Mouse (Mus musculus): ENCODE data around the gene Prdm11.

The Prdm11 gene

GRCm38 (mm10) chr2:93012976-93013375, 33.0 kb downstream of the Prdm11 start:
- no peak for DNase-seq (ENCODE audit: low read depth, low spot score)

- no peak for DNase-seq (ENCODE audit: low read depth, low spot score)
Observed at GRCm38 (mm10) chr2:93011933-93012332, 34.0 kb downstream of the Prdm11 start.

DNA sequence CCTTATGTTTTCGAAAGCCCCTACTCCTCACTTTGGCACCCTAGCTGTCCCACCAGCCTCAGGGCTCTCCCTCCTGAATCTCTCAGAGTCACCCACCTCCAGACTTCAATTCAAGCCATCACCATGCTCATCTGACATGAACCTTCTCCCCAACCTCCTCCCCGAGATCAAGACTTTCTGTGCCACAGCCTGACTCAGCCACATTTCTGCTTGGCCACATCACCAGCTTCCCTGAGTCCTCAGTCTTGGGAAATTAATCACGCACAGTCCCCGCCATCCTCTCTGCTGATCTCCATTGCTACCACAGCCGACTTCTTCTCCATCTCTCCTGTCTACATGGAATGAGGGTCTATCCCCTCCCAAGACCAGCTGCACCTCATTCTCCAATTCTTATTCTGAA, 34.5 kb downstream of the Prdm11 start:
- DNase-seq (ENCODE audit: low read depth, low spot score) = no peak

DNA sequence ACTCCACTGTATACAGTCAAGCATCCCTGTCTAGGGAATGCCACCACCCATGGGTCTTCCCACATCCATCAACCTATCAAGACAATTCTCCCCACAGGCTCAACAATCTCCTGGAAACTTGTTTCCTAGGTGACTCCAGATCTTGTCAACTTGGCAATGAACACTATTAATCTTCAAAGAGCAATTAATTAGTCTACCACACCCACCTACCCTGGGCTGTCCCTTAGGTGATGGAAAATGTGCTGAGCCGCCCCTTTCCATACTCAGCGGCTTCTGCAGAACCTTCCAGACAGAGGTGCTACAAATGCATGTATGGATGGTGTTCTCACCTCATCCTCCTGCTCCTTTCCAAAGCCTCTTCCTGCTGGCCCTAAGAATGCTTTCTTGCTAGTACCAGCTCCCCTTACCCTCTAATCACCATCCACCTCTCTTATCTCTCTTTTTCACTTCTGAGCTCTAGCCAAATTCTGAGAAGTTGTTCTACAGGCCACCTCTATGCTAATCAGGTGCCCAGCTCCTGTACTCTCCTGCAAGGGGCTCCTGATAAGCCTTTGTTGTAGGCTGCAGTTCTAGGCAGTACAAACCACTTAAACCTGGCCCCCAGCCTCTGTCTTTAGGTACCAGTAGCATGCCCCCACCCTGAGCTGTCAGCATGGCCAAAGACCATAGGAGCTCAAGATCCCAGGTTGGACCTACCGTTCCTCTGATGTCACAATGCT, 37.8 kb downstream of the Prdm11 start:
- DNase-seq (ENCODE audit: low read depth, low spot score) = no peak

DNA sequence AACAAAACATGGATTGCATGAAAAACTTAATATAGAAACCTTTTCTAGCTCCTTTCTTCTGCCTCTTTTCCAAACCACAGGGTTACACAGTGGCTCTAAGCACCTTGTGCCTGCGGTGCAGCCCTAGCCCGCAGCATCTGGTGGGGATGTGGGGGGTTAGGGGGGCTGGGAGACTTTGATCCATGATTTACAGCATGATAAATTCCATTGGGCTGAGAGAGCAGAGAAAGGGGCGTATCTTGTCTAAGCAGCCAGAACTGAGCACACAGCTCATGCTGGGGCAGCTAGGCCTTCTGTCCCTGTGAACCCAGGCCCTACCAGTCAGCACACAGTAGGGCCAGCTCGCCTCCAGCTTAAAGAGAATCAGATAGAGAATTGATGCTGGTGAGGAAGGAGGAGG, 40.9 kb downstream of the Prdm11 start:
- no peak for DNase-seq (ENCODE audit: low read depth, low spot score)

GRCm38 (mm10) chr2:92991976-92992375, 54.0 kb downstream of the Prdm11 start:
- no peak for DNase-seq (ENCODE audit: low read depth, low spot score)

DNA sequence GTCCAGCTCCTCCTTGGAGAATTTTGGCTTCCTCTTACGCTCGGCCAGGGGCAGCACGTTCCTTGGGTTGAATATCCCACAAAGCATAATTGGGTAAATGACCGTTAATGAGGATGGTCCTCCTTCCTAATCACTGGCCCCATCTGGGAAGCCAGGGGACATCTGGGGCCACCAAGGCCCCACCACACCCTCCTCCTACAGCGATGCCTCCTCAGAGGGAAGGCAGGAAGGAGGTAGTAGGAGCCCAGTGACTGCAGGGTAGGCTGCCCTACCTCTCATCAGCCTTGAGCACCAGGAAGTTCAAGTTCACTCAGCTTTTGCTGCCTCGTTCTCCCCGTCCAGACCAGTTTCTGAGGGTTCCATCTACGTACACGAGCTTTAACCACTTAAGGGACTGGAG, 56.4 kb downstream of the Prdm11 start:
- DNase-seq (ENCODE audit: low read depth, low spot score) = no peak

DNA sequence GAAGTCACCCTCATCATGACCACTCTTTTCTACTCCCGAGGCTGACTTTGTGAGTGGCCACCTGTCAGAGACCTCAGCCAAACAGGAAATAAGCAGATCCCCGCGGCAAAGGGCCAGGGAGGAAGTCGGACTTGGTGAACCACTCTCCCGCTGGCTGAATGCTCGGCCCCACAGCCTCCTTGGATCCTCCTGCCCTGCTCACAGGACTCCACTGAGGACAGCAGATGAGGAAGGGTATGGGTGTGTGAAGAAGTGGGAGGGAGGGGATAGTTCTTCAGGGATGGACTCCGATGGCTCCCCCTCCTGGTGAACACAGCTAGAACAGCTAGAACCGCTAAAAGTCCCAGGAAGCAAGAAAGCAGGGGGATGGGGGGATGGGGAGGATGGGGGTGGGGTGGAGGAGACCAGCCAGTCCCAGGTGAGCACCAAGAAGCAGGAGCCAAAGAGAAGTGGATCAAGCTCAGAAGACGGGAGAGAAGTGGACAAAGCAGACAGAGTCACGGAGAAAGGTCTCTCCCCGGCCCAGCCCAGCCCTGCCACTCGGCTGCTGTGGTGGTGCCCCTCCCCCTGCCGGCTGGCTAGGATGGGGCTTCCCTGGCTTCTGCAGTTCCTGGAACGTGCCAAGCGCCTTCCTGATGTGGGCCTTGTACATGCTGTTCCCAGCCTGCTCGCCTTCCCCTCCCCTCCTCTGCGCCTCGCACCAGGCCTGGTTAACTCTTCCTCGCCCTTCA, 57.9 kb downstream of the Prdm11 start:
- DNase-seq (ENCODE audit: low read depth, low spot score) = peak; percentile 85

- no peak for DNase-seq (ENCODE audit: low read depth, low spot score)
Observed at GRCm38 (mm10) chr2:92987108-92987618, 58.8 kb downstream of the Prdm11 start.

GRCm38 (mm10) chr2:92985600-92985999, 60.4 kb downstream of the Prdm11 start:
- DNase-seq (ENCODE audit: low read depth, low spot score) = peak; percentile 30

GRCm38 (mm10) chr2:92985171-92985570, 60.8 kb downstream of the Prdm11 start:
- DNase-seq (ENCODE audit: low read depth, low spot score) = no peak

DNA sequence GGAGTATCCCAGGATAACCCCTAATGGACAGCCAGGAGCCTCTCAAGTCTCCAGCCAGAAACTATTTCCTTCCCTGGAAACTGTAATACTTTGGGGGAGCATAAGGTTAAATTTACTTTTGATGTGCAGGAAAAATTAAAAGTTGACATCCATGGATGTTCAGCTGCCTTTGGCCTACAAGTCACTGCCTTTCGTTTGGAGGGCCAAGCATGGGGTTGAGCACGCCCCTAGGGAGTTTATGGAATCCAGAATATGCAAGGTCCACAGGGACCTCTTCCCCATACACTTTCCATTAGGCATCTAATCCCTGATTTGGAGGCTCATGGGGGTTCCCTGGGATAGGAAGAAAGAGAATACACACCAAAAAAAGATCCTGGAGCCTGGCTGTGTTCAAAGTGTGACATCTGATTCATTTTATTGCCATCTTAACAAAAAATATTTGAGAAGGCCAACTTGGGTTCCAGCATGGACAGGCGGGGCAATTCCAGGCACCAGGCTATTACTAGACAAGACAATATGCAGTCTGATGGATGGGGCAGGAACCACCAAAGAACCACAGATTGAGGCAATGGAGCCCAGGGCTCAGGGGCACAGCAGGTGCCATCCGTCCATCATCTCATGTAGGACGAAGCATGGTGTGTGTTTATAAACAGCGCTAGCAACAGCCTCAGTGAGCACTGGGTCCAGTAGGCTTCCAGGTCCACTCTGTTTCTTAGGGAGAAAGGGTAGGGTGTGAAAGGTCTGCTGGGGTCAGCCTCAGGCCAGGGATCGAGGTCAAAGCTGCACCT, 61.5 kb downstream of the Prdm11 start:
- DNase-seq (ENCODE audit: low read depth, low spot score) = no peak

DNA sequence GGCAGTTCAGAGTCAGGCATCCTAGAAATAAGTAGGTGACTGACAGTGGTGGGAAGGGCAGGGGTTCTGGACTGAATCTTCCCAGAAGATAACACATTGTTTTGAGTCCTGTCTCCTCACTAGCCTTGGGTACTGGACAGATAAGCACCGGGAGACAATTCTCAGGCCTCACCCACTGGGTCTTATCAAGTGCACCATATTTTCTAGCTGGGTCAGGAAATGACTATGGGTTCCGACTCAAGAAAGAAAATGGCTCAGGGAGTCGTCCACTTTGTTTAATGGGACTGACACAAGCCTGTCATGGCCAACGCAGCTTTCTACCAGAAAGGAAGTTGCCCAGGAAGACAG, 62.7 kb downstream of the Prdm11 start:
- DNase-seq (ENCODE audit: low read depth, low spot score) = no peak

GRCm38 (mm10) chr2:92982591-92983272, 63.2 kb downstream of the Prdm11 start:
- peak; percentile 64 for DNase-seq (ENCODE audit: low read depth, low spot score)

GRCm38 (mm10) chr2:92980165-92980564, 65.8 kb downstream of the Prdm11 start:
- peak; percentile 27 for DNase-seq (ENCODE audit: low read depth, low spot score)

DNA sequence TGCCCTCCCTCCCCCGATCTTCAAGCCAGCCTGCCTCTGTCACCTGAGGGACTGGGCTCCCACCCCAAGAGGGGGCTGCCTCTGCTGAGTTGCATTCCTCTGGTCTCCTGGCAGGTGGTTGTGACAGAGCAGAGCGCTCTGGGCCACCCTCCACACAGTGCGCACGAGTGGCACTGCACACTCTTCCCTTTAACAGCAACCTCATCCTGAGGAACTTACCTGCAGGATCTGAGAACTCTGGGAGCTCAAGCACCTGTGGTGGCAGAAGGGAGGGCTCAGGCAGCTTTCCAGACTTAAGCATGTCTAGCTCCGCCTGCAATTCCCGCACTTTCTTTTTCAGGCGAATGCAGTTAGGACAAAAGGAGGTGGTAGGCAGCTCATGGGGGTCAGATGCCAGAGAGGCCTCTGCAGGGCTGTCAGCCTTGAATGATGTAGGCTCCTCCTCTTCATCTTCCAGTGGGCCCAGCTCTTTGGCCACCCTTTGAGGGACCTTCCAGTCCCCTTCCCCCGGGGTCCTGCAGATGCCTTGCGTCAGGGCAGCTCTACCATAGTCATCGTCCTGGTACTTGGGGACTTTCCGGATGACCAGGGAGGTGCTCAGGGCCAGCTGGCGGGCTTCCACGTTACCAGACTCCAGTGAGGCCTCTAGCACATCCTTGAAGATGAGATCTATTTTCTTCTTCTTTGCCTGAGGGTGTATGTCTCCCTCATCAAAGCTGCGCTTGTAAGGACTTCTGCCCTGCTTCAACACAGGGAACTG, 70.8 kb downstream of the Prdm11 start:
- DNase-seq (ENCODE audit: low read depth, low spot score) = no peak

- DNase-seq (ENCODE audit: low read depth, low spot score) = peak; percentile 78
Observed at GRCm38 (mm10) chr2:92973646-92974045, 72.3 kb downstream of the Prdm11 start.

DNA sequence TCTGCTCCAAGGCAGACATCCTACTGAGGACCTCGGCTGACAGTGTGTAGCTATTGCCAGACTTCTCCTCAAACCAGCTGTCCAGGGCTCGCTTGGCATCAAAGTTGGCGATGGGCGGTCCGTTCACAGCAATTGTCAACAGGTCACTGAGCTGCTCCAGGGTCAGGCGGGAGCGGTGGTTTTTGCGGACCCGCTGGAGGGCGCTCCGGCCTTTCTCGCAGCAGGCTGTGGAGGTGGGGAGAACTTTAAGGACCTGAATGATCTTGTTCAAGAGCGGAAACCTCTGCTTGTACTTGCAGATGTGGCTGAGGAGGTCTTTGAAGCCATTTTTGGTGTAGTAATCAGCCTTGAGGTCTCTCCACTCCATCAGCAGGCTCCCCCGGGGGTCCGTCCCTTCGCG, 73.9 kb downstream of the Prdm11 start:
- peak; percentile 58 for DNase-seq (ENCODE audit: low read depth, low spot score)

GRCm38 (mm10) chr2:92971536-92971935, 74.4 kb downstream of the Prdm11 start:
- no peak for DNase-seq (ENCODE audit: low read depth, low spot score)

GRCm38 (mm10) chr2:92971069-92971468, 74.9 kb downstream of the Prdm11 start:
- no peak for DNase-seq (ENCODE audit: low read depth, low spot score)

DNA sequence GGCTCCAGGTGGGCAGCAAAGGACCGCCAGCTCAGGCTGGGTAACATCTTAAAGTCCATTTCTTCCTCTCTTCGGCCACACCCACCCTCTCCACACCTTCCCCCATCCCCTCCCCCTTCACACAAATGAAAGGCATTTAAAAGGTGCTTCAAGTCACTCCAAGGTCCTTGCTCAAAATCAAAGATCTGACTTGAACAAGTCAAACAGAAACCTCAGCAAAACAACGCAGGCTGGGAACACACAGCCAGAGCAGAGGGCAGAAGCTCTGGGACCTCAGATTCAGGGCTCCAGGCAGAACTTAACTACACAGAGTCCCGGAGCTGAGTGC, 78.2 kb downstream of the Prdm11 start:
- no peak for DNase-seq (ENCODE audit: low read depth, low spot score)

Measured in ZHBTc4 (cell line).